Mouse (Mus musculus): Measurements from ENCODE around the gene Sf3b2. TPM values are rescaled to one million over a fixed set of nuclear protein-coding genes. Genes with fewer than 3 reads are reported as not detected.
A peak's percentile ranks its signal among the peaks of the same experiment; 100 is the strongest.

Gene Sf3b2
- polyA plus RNA-seq (2011; ENCODE audit: insufficient read depth, insufficient read length, low read depth, missing spikeins), result 179 and 185 TPM in 2 replicates

DNA sequence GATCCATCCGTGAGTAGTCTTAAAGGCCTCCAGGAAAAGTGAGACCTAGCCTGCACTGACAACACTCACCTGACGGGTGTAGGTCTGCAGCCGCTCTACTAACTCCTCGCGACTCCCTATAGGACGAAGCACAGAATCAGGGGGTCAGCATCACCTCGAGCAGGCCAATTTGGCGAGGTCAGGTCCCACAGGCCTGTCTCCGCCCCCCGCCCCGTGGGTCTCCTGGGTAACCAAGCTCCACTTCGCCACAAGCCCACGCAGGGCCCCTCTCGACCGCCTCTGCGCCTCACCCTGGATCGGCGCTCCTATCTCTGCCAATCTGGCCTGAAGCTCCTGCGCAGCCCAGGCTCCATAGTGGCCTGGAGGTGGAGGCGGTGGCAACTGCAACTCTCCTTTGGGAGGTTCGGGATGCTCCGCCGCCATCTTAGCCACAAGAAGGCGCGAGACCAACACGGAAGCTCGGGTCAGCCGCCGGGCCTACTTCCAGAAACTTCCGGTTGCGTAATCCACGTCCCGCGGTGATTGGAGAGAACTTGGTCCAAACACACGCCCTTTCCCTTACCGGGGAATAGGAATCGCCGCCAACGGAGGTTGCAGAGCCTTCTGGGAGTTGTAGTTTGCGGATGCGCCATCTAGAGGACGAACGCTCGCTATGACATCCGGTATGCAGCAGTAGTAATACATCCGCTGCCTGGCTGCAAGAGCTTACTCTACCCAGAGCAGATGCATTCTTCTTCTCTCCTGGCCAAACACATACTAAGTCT lies at the start of gene Sf3b2:
Gene Sf3b2 (minus strand): TSS at position 484 of the 764 bp plus-strand sequence.
- Histone ChIP-seq H3K9ac (ENCODE audit: low read depth, poor library complexity, severe bottlenecking) (peak within 1 kb of the TSS; percentile 76), H3K27me3 (ENCODE audit: control insufficient read depth, insufficient read depth, low read length, poor library complexity, severe bottlenecking) (no peaks in the 10 kb centered on the region), H3K27ac (ENCODE audit: insufficient read depth, low read length) (peak within 1 kb of the TSS; percentile 68), H3K36me3 (ENCODE audit: control insufficient read depth, insufficient read depth, low read length, poor library complexity, severe bottlenecking) (peaks cover 27% of the 10 kb centered on the region), H3K4me3 (ENCODE audit: low read depth, low read length) (peak within 1 kb of the TSS; percentile 93), H3K4me1 (ENCODE audit: control insufficient read depth, insufficient read depth, low read length) (peaks cover 2% of the 10 kb centered on the region), H3K9me3 (replicated peaks; ENCODE audit: control insufficient read depth, insufficient read depth, low read length, poor library complexity, severe bottlenecking) (no peaks in the 10 kb centered on the region)
- TF ChIP-seq EP300 (IDR thresholded peaks at IDR 0.05; ENCODE audit: insufficient read depth, low read depth, low read length), result no peak
- peak; percentile 54 for TF ChIP-seq CTCF (IDR thresholded peaks at IDR 0.05; ENCODE audit: low read depth, low read length)
- TF ChIP-seq POLR2A (IDR thresholded peaks at IDR 0.05; ENCODE audit: insufficient read depth, low read length), result peak; percentile 87

DNA sequence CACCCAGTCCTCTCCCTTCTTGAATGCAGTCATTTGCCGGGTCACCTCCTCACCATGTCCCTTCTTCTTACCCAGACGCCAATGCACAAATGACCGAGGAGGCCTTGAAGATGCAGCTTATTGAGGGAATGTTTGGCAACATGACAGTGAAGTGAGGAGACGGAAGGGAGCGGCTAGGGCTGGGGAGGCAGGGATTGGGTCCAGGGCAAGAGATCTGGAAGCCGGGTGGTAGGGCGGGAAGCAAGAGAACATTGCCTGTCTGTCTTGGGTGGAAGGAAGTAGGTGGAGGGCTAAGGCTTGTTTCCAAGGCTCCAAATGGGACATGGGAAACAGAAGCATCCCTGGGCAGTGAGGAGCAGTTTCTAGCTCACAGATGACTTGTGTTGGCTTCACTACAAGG lies 46.1 kb upstream of the Sf3b2 start:
- Histone ChIP-seq H3K4me3 (ENCODE audit: low read depth, low read length) (no peak overlapping the region), H3K27ac (ENCODE audit: insufficient read depth, low read length) (no peak overlapping the region), H3K9me3 (replicated peaks; ENCODE audit: control insufficient read depth, insufficient read depth, low read length, poor library complexity, severe bottlenecking) (no peaks in the 10 kb centered on the region), H3K27me3 (ENCODE audit: control insufficient read depth, insufficient read depth, low read length, poor library complexity, severe bottlenecking) (no peaks in the 10 kb centered on the region), H3K36me3 (ENCODE audit: control insufficient read depth, insufficient read depth, low read length, poor library complexity, severe bottlenecking) (no peaks in the 10 kb centered on the region), H3K9ac (ENCODE audit: low read depth, poor library complexity, severe bottlenecking) (no peak overlapping the region), H3K4me1 (ENCODE audit: control insufficient read depth, insufficient read depth, low read length) (no peaks in the 10 kb centered on the region)
- TF ChIP-seq EP300 (IDR thresholded peaks at IDR 0.05; ENCODE audit: insufficient read depth, low read depth, low read length) (no peak), POLR2A (IDR thresholded peaks at IDR 0.05; ENCODE audit: insufficient read depth, low read length) (no peak), CTCF (IDR thresholded peaks at IDR 0.05; ENCODE audit: low read depth, low read length) (no peak)

DNA sequence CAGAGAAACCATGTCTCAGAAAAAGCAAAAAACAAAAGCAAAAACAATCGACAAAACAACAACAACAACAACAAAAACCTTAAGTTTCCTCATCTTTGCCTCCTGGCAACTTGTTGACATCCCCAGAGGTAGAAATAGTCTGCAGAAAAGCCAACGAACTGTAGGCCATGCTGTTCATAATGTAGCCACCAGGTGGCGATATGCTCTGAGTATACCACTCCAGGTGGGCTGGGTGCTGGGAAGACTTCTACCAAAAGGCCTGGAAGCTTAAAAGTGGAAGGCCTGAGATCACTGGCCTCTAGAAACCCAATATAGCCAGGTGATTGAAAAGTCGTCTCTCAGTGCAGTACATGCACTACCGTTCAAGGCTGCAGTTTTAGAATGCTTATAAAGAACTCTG lies 42.7 kb upstream of the Sf3b2 start:
- no peaks in the 10 kb centered on the region for H3K9me3 ChIP-seq (replicated peaks; ENCODE audit: control insufficient read depth, insufficient read depth, low read length, poor library complexity, severe bottlenecking)
- no peak overlapping the region for H3K4me3 ChIP-seq (ENCODE audit: low read depth, low read length)
- no peak overlapping the region for H3K9ac ChIP-seq (ENCODE audit: low read depth, poor library complexity, severe bottlenecking)
- peak; percentile 73 for TF ChIP-seq CTCF (IDR thresholded peaks at IDR 0.05; ENCODE audit: low read depth, low read length)
- TF ChIP-seq POLR2A (IDR thresholded peaks at IDR 0.05; ENCODE audit: insufficient read depth, low read length), result no peak
- H3K36me3 ChIP-seq (ENCODE audit: control insufficient read depth, insufficient read depth, low read length, poor library complexity, severe bottlenecking), result no peaks in the 10 kb centered on the region
- H3K27me3 ChIP-seq (ENCODE audit: control insufficient read depth, insufficient read depth, low read length, poor library complexity, severe bottlenecking), result no peaks in the 10 kb centered on the region
- H3K27ac ChIP-seq (ENCODE audit: insufficient read depth, low read length), result no peak overlapping the region
- no peaks in the 10 kb centered on the region for H3K4me1 ChIP-seq (ENCODE audit: control insufficient read depth, insufficient read depth, low read length)

DNA sequence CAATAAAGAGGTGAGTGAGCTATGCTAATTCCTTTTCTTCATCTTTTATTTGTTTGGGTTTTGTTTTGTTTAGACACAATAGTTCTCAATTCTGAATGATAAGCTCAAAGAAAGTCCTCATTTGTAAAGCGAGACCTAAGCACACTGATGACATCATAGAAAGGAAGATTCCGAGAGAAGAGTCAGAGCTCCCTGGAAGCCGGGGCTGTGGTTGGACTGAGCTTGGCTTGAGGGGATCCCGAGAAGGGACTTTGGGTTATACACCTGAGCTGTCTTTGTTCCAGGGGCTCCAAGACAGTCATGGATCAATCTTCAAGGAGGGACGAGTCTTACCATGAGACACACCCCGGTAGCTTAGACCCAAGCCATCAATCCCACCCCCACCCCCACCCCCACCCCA lies 40.2 kb upstream of the Sf3b2 start, which contains the start of gene Catsper1:
Gene Catsper1 (plus strand): TSS at position 301 of the 400 bp plus-strand sequence.
- no peak within 1 kb of the TSS for H3K27ac ChIP-seq (ENCODE audit: insufficient read depth, low read length)
- H3K9me3 ChIP-seq (replicated peaks; ENCODE audit: control insufficient read depth, insufficient read depth, low read length, poor library complexity, severe bottlenecking), result no peaks in the 10 kb centered on the region
- H3K4me3 ChIP-seq (ENCODE audit: low read depth, low read length), result no peak within 1 kb of the TSS
- no peaks in the 10 kb centered on the region for H3K27me3 ChIP-seq (ENCODE audit: control insufficient read depth, insufficient read depth, low read length, poor library complexity, severe bottlenecking)
- H3K9ac ChIP-seq (ENCODE audit: low read depth, poor library complexity, severe bottlenecking), result no peak within 1 kb of the TSS
- H3K36me3 ChIP-seq (ENCODE audit: control insufficient read depth, insufficient read depth, low read length, poor library complexity, severe bottlenecking), result no peaks in the 10 kb centered on the region
- no peaks in the 10 kb centered on the region for H3K4me1 ChIP-seq (ENCODE audit: control insufficient read depth, insufficient read depth, low read length)
- TF ChIP-seq EP300 (IDR thresholded peaks at IDR 0.05; ENCODE audit: insufficient read depth, low read depth, low read length) (no peak), CTCF (IDR thresholded peaks at IDR 0.05; ENCODE audit: low read depth, low read length) (no peak), POLR2A (IDR thresholded peaks at IDR 0.05; ENCODE audit: insufficient read depth, low read length) (no peak)

DNA sequence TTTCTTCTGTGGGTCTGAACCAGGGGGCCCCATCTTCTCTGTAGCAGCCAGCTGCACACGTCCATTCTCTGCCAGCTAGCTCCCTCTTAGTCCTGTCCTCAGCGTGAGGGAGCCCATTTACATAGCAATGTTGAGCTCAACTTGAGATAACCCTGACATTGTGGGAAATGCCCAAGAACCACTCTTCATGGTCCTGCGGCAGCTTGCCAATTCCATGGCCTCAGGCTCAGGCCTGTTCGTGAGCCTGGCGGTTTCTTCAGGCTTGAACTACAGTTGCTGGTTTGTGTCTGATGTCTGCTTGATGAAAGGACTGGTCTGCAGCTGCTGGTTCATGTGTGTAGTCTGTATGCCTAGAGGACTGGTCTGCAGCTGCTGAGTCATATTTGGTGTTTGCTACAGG lies 39.5 kb upstream of the Sf3b2 start:
- no peak overlapping the region for H3K9ac ChIP-seq (ENCODE audit: low read depth, poor library complexity, severe bottlenecking)
- TF ChIP-seq CTCF (IDR thresholded peaks at IDR 0.05; ENCODE audit: low read depth, low read length) (no peak), POLR2A (IDR thresholded peaks at IDR 0.05; ENCODE audit: insufficient read depth, low read length) (no peak), EP300 (IDR thresholded peaks at IDR 0.05; ENCODE audit: insufficient read depth, low read depth, low read length) (no peak)
- no peak overlapping the region for H3K27ac ChIP-seq (ENCODE audit: insufficient read depth, low read length)
- no peaks in the 10 kb centered on the region for H3K36me3 ChIP-seq (ENCODE audit: control insufficient read depth, insufficient read depth, low read length, poor library complexity, severe bottlenecking)
- no peaks in the 10 kb centered on the region for H3K9me3 ChIP-seq (replicated peaks; ENCODE audit: control insufficient read depth, insufficient read depth, low read length, poor library complexity, severe bottlenecking)
- H3K4me1 ChIP-seq (ENCODE audit: control insufficient read depth, insufficient read depth, low read length), result no peaks in the 10 kb centered on the region
- no peaks in the 10 kb centered on the region for H3K27me3 ChIP-seq (ENCODE audit: control insufficient read depth, insufficient read depth, low read length, poor library complexity, severe bottlenecking)
- H3K4me3 ChIP-seq (ENCODE audit: low read depth, low read length), result no peak overlapping the region

DNA sequence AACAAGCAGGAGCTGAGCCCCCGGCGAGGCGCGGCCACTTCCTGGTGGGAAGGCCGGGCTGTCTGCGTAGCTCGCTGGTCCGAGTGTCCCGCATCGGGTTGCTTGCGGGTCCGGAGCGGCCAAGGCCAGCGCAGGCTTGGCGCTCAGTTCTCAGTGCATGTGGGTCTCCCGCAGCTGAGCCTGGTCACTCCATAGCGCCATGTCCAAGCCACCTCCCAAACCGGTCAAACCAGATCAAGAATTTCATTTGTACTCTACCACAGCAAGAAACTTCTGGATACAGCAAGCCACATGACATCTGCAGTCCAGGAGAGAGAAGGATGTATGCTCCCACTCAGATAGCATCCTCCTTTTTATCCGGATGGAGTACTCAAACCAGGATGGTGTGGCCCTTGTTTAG lies 32.7 kb upstream of the Sf3b2 start:
- H3K4me1 ChIP-seq (ENCODE audit: control insufficient read depth, insufficient read depth, low read length), result no peaks in the 10 kb centered on the region
- peak overlapping the region; percentile 12 for H3K4me3 ChIP-seq (ENCODE audit: low read depth, low read length)
- no peaks in the 10 kb centered on the region for H3K36me3 ChIP-seq (ENCODE audit: control insufficient read depth, insufficient read depth, low read length, poor library complexity, severe bottlenecking)
- H3K9me3 ChIP-seq (replicated peaks; ENCODE audit: control insufficient read depth, insufficient read depth, low read length, poor library complexity, severe bottlenecking), result no peaks in the 10 kb centered on the region
- no peak for TF ChIP-seq EP300 (IDR thresholded peaks at IDR 0.05; ENCODE audit: insufficient read depth, low read depth, low read length)
- no peak for TF ChIP-seq POLR2A (IDR thresholded peaks at IDR 0.05; ENCODE audit: insufficient read depth, low read length)
- TF ChIP-seq CTCF (IDR thresholded peaks at IDR 0.05; ENCODE audit: low read depth, low read length), result no peak
- no peaks in the 10 kb centered on the region for H3K27me3 ChIP-seq (ENCODE audit: control insufficient read depth, insufficient read depth, low read length, poor library complexity, severe bottlenecking)
- H3K9ac ChIP-seq (ENCODE audit: low read depth, poor library complexity, severe bottlenecking), result peak overlapping the region; percentile 23; the same call in 1 of the 2 replicates
- no peak overlapping the region for H3K27ac ChIP-seq (ENCODE audit: insufficient read depth, low read length)
